Comparison of ENCODE assay signal across 22 mouse cellular contexts in genomic region chr11:97618368-97618767, GRCm38 (mm10). TPM values are rescaled to one million over a fixed set of nuclear protein-coding genes. Genes with fewer than 3 reads are reported as not detected.
DNase-seq lines count a peak whose midpoint lies in the region; ATAC-seq and TF ChIP-seq lines count a peak whose summit lies in the region.
"Had no signal": no experiment of that assay in that cellular context is flagged by ENCODE, and none has a peak within 500 bp of the region (broad histone marks: within the 10 kb centered on the region; RNA-seq: fewer than 3 reads in every experiment).

No protein-coding gene starts in this region.

- WGBS in liver, postnatal 0 days (ENCODE audit: insufficient replicate concordance) = 44% methylated on average over 11 of the region's 11 CpGs
- whole genome bisulfite sequencing in cerebellum, adult 2 months = 79% methylated on average over 11 of the region's 11 CpGs

- TF ChIP-seq CTCF in left cerebral cortex, adult 2 months (IDR thresholded peaks at IDR 0.05) = no peak
- no peak for TF ChIP-seq CTCF in MEL (IDR thresholded peaks at IDR 0.05 in 2 of 3, conservative IDR thresholded peaks at IDR 0.05 in 1 of 3; ENCODE audit: control insufficient read depth in 1 of 3, insufficient read depth in 1 of 3, low read depth in 2 of 3, low read length in 3 of 3, poor library complexity in 1 of 3, severe bottlenecking in 1 of 3)
- TF ChIP-seq CTCF in liver, postnatal 0 days (IDR thresholded peaks at IDR 0.05; ENCODE audit: low read depth) = no peak
- TF ChIP-seq CTCF in cerebellum, adult 2 months (IDR thresholded peaks at IDR 0.05; ENCODE audit: borderline replicate concordance, insufficient read depth, low read depth, low read length) = no peak

- ATAC-seq in liver, postnatal 0 days = peak; percentile 17; the same call in 1 of the 2 replicates
- ATAC-seq: forebrain, embryonic 14.5 days; Patski had no signal

- peaks cover 10 to 13% of the 10 kb centered on the region in 2 experiments for H3K27me3 ChIP-seq in MEL (ENCODE audit: control insufficient read depth in 1 of 2, insufficient read depth in 2 of 2, low read length in 2 of 2)
- H3K27me3 ChIP-seq in liver, postnatal 0 days (ENCODE audit: insufficient read depth, low read length) = peaks cover 5% of the 10 kb centered on the region
- H3K27me3 ChIP-seq in cerebellum, adult 2 months (ENCODE audit: control insufficient read depth, insufficient read depth, low read length) = no peaks in the 10 kb centered on the region

- H3K4me2 ChIP-seq in liver, postnatal 0 days (ENCODE audit: low read depth, low read length) = no peak overlapping the region
- H3K4me2 ChIP-seq: midbrain, embryonic 12.5 days; stomach, embryonic 15.5 days had no signal

- peak overlapping the region; percentile 36; the same call in 1 of the 2 replicates for H3K27ac ChIP-seq in left cerebral cortex, adult 2 months
- H3K27ac ChIP-seq in MEL (ENCODE audit: control insufficient read depth, low read depth, low read length) = no peak overlapping the region
- H3K27ac ChIP-seq in liver, postnatal 0 days (ENCODE audit: low read depth) = no peak overlapping the region
- no peak overlapping the region for H3K27ac ChIP-seq in cerebellum, adult 2 months (ENCODE audit: insufficient read depth, low read length)
- H3K27ac ChIP-seq: liver, embryonic 14.5 days; midbrain, embryonic 12.5 days; stomach, embryonic 15.5 days had no signal

- H3K36me3 ChIP-seq in MEL (ENCODE audit: control insufficient read depth in 1 of 2, insufficient read depth in 2 of 2, low read length in 2 of 2) = peaks cover 0 to 3% of the 10 kb centered on the region in 2 experiments; a peak in 1 of 4 replicates
- H3K36me3 ChIP-seq in liver, postnatal 0 days (replicated peaks; ENCODE audit: insufficient read depth, low read length) = no peaks in the 10 kb centered on the region
- H3K36me3 ChIP-seq: midbrain, embryonic 12.5 days; stomach, embryonic 15.5 days had no signal

- intact Hi-C loops in left cerebral cortex, adult 2 months (cut with DNase I) = no loop called here
- intact Hi-C loops in left cerebral cortex, postnatal 4 days (cut with DNase I) = loop anchor here (5.0 kb wide), 1 partner anchor 41 kb away; the partner anchor contains the start of gene Srcin1

- H3K9ac ChIP-seq in MEL (ENCODE audit: control insufficient read depth, low read depth, low read length, poor library complexity, severe bottlenecking) = no peak overlapping the region
- no peak overlapping the region for H3K9ac ChIP-seq in liver, postnatal 0 days (replicated peaks)
- H3K9ac ChIP-seq: liver, embryonic 14.5 days; midbrain, embryonic 12.5 days; stomach, embryonic 15.5 days had no signal

- H3K4me1 ChIP-seq in MEL (ENCODE audit: control insufficient read depth in 1 of 2, insufficient read depth in 2 of 2, low read length in 2 of 2) = peaks cover 0 to 6% of the 10 kb centered on the region in 2 experiments; a peak in 2 of 4 replicates
- no peaks in the 10 kb centered on the region for H3K4me1 ChIP-seq in liver, postnatal 0 days (ENCODE audit: insufficient read depth)
- H3K4me1 ChIP-seq in cerebellum, adult 2 months (ENCODE audit: control insufficient read depth, insufficient read depth, low read length) = peaks cover 3% of the 10 kb centered on the region
- H3K4me1 ChIP-seq: stomach, embryonic 15.5 days had no signal

- H3K4me3 ChIP-seq in left cerebral cortex, adult 2 months = no peak overlapping the region
- H3K4me3 ChIP-seq in MEL (ENCODE audit: control insufficient read depth in 1 of 2, insufficient read depth in 1 of 2, low read depth in 2 of 2, low read length in 2 of 2) = no peak overlapping the region
- no peak overlapping the region for H3K4me3 ChIP-seq in liver, postnatal 0 days (ENCODE audit: low read depth, low read length)
- H3K4me3 ChIP-seq in cerebellum, adult 2 months (replicated peaks; ENCODE audit: insufficient read depth, low read depth, low read length) = no peak overlapping the region
- H3K4me3 ChIP-seq: midbrain, embryonic 12.5 days; stomach, embryonic 15.5 days had no signal

- no peak for DNase-seq in left cerebral cortex, adult 2 months (ENCODE audit: extremely low spot score in 1 of 2, low spot score in 2 of 2)
- DNase-seq in left cerebral cortex, postnatal 4 days = no peak
- peak; percentile 58 for DNase-seq in MEL (ENCODE audit: low read depth, low spot score)
- peak; percentile 83 for DNase-seq in kidney, adult 9 months
- DNase-seq in liver, postnatal 0 days = no peak
- no peak for DNase-seq in adrenal gland, adult (ENCODE audit: inconsistent age in 2 of 2, low spot score in 1 of 2)
- no peak for DNase-seq in lung, postnatal 25 days (ENCODE audit: low spot score)
- DNase-seq in cerebellum, adult 2 months = no peak
- DNase-seq: adrenal gland, adult 2 months; cerebellum, adult 9-11 months; embryo, embryonic 11 days; layer of hippocampus, adult 9-11 months; lung, postnatal 4 days; right cerebral cortex, adult 18-20 months; thymus, postnatal 14 days had no signal

- no peaks in the 10 kb centered on the region for H3K79me2 ChIP-seq in MEL (ENCODE audit: control insufficient read depth, insufficient read depth, low read length, poor library complexity)

- TF ChIP-seq RAD21 in MEL (IDR thresholded peaks at IDR 0.05; ENCODE audit: low read depth, low read length) = no peak

- TF ChIP-seq EP300 in MEL (IDR thresholded peaks at IDR 0.05; ENCODE audit: low read depth in 1 of 2, low read length in 2 of 2) = no peak
- no peak for TF ChIP-seq EP300 in liver, postnatal 0 days (IDR thresholded peaks at IDR 0.05; ENCODE audit: low read depth)

- no peak for TF ChIP-seq POLR2A in MEL (IDR thresholded peaks at IDR 0.05; ENCODE audit: control insufficient read depth in 1 of 2, insufficient read depth in 1 of 2, low read depth in 1 of 2, low read length in 2 of 2, poor library complexity in 1 of 2)
- no peak for TF ChIP-seq POLR2A in cerebellum, adult 2 months (IDR thresholded peaks at IDR 0.05; ENCODE audit: borderline replicate concordance, insufficient read depth, low read length)

- no peaks in the 10 kb centered on the region for H3K9me3 ChIP-seq in MEL (replicated peaks; ENCODE audit: insufficient read depth, low read length)
- H3K9me3 ChIP-seq in liver, postnatal 0 days (ENCODE audit: low read length) = no peaks in the 10 kb centered on the region
- H3K9me3 ChIP-seq: midbrain, embryonic 12.5 days; stomach, embryonic 15.5 days had no signal

TF ChIP-seq in MEL, 35 proteins besides CTCF, POLR2A, EP300 and RAD21 (continues in another document):
- peak; percentile 35; the same call in 1 of the 2 replicates for TF ChIP-seq GABPA (IDR thresholded peaks at IDR 0.05; ENCODE audit: low read depth, low read length)
- TF ChIP-seq BHLHE40 (IDR thresholded peaks at IDR 0.05; ENCODE audit: borderline replicate concordance, low read depth, low read length) = peak; percentile 83
- TF ChIP-seq RCOR1 (IDR thresholded peaks at IDR 0.05; ENCODE audit: low read depth, low read length) = no peak
- TF ChIP-seq NRF1 (IDR thresholded peaks at IDR 0.05; ENCODE audit: insufficient read depth, low read depth, low read length, poor library complexity, severe bottlenecking) = no peak
- TF ChIP-seq CHD2 (IDR thresholded peaks at IDR 0.05; ENCODE audit: low read length) = no peak
- TF ChIP-seq MAZ (IDR thresholded peaks at IDR 0.05; ENCODE audit: low read depth, low read length) = no peak
- TF ChIP-seq MAFK (IDR thresholded peaks at IDR 0.05; ENCODE audit: borderline replicate concordance, low read depth, low read length) = peak; percentile 22; the same call in 1 of the 2 replicates
- no peak for TF ChIP-seq ELF1 (IDR thresholded peaks at IDR 0.05; ENCODE audit: low read depth, low read length)
- peak; percentile 58 for TF ChIP-seq USF1 (IDR thresholded peaks at IDR 0.05; ENCODE audit: low read depth, low read length)
- no peak for TF ChIP-seq JUND (IDR thresholded peaks at IDR 0.05; ENCODE audit: low read depth, low read length)
- no peak for TF ChIP-seq POLR2AphosphoS2 (IDR thresholded peaks at IDR 0.05; ENCODE audit: low read length)
- no peak for TF ChIP-seq POLR2AphosphoS5 (IDR thresholded peaks at IDR 0.05; ENCODE audit: borderline replicate concordance, low read depth, low read length)
- 0 out of 2 replicates have a peak, but pooled peaks have one; percentile 32 for TF ChIP-seq MYC (IDR thresholded peaks at IDR 0.05; ENCODE audit: low read depth, low read length)
- TF ChIP-seq MAX (IDR thresholded peaks at IDR 0.05; ENCODE audit: low read length) = peak; percentile 69
- no peak for TF ChIP-seq ZKSCAN1 (IDR thresholded peaks at IDR 0.05; ENCODE audit: low read depth, low read length)
- peak; percentile 14; the same call in 1 of the 2 replicates for TF ChIP-seq TCF12 (IDR thresholded peaks at IDR 0.05; ENCODE audit: low read depth, low read length)
- 0 out of 2 replicates have a peak, but pooled peaks have one; percentile 31 for TF ChIP-seq ETS1 (IDR thresholded peaks at IDR 0.05; ENCODE audit: low read depth, low read length)
- TF ChIP-seq HCFC1 (IDR thresholded peaks at IDR 0.05; ENCODE audit: low read depth, low read length) = no peak

RNA-seq across cellular contexts. Expression of gene Epop, which starts 11.1 kb away (rescaled TPM):
- total RNA-seq in left cerebral cortex, adult 2 months (2021) = 100 to 1,000 TPM in 1 of 2 experiments, 10 to 100 TPM in 1; 99.9 to 107 TPM
- 1 to 10 TPM; 5.6 to 6.3 TPM for total RNA-seq in left cerebral cortex, postnatal 4 days (2021)
- total RNA-seq in MEL (2012; rRNA removed) = not detected in 2 replicates
- not detected for polyA plus RNA-seq in MEL (2012; ENCODE audit: insufficient read depth in 1 of 2, insufficient read length in 2 of 2, low read depth in 1 of 2, low replicate concordance in 2 of 2, missing spikeins in 1 of 2)
- polyA plus RNA-seq in liver, postnatal 0 days (2015; fragmentation: Nextera tagmentation; extraction: Ambion mirVana) = 1.1 and 1.6 TPM in 2 replicates
- polyA plus RNA-seq in cerebellum, adult 2 months (2012; rRNA removed) = 4.1 and 5.4 TPM in 2 replicates

RNA-seq across cellular contexts. Expression of gene Srcin1, which starts 42.4 kb away (rescaled TPM):
- total RNA-seq in left cerebral cortex, adult 2 months (2021) = 100 to 1,000 TPM; 308 to 318 TPM
- total RNA-seq in left cerebral cortex, postnatal 4 days (2021) = 100 to 1,000 TPM; 163 to 177 TPM
- 0.03 and 0.04 TPM in 2 replicates for total RNA-seq in MEL (2012; rRNA removed)
- under 1 TPM in 1 of 2 experiments, not detected in 1; 0.10 TPM for polyA plus RNA-seq in MEL (2012; ENCODE audit: insufficient read depth in 1 of 2, insufficient read length in 2 of 2, low read depth in 1 of 2, low replicate concordance in 2 of 2, missing spikeins in 1 of 2)
- 0.02 and 0.05 TPM in 2 replicates for polyA plus RNA-seq in liver, postnatal 0 days (2015; fragmentation: Nextera tagmentation; extraction: Ambion mirVana)
- polyA plus RNA-seq in cerebellum, adult 2 months (2012; rRNA removed) = 127 and 142 TPM in 2 replicates
- total RNA-seq: granulocyte monocyte progenitor cell, adult 5-6 weeks; hematopoietic stem cell, adult 5-6 weeks had no signal

RNA-seq across cellular contexts. Expression of gene Mllt6, which starts 44.8 kb away (rescaled TPM):
- 100 to 1,000 TPM; 143 to 147 TPM for total RNA-seq in left cerebral cortex, adult 2 months (2021)
- 10 to 100 TPM; 60.2 to 67.1 TPM for total RNA-seq in left cerebral cortex, postnatal 4 days (2021)
- total RNA-seq in MEL (2012; rRNA removed) = 15.1 and 17.2 TPM in 2 replicates
- polyA plus RNA-seq in MEL (2012; ENCODE audit: insufficient read depth in 1 of 2, insufficient read length in 2 of 2, low read depth in 1 of 2, low replicate concordance in 2 of 2, missing spikeins in 1 of 2) = 10 to 100 TPM in 1 of 2 experiments, not detected in 1; 17.6 TPM
- polyA plus RNA-seq in liver, postnatal 0 days (2015; fragmentation: Nextera tagmentation; extraction: Ambion mirVana) = 0.32 and 0.38 TPM in 2 replicates
- polyA plus RNA-seq in cerebellum, adult 2 months (2012; rRNA removed) = 68.4 and 69.3 TPM in 2 replicates

Comparison
In these comparisons a context has a peak if more than half of its experiments do, and no peak if none do; other contexts are left out.
1. RNA of gene Epop, which starts 11.1 kb away (total RNA-seq): 99.9 to 107 TPM in left cerebral cortex, adult 2 months; 5.6 to 6.3 TPM in left cerebral cortex, postnatal 4 days and not detected in MEL; every median in the first group is over 10 times any median in the second.
2. DNase-seq: peak in MEL (single experiment) and kidney, adult 9 months (single experiment); none in left cerebral cortex, adult 2 months (0 of 2), left cerebral cortex, postnatal 4 days (single experiment), liver, postnatal 0 days (single experiment), adrenal gland, adult (0 of 2), lung, postnatal 25 days (single experiment) and cerebellum, adult 2 months (0 of 2).
3. RNA of gene Srcin1, which starts 42.4 kb away (total RNA-seq): 308 to 318 TPM in left cerebral cortex, adult 2 months and 163 to 177 TPM in left cerebral cortex, postnatal 4 days; 0.03 to 0.04 TPM in MEL; every median in the first group is over 100 times any median in the second.